Mouse (Mus musculus) kidney, adult 2 months (tissue): ENCODE measurements at regions not wholly inside any gene's neighbourhood (a gene's known extent, or its start where the extent isn't known, plus 50 kb on each side); places are given as distances from the start of the nearest gene placed in this dataset.

ENCODE experiments used
- DNase-seq: peaks from one replicate; pipeline ENCODE4 v3.0.0; 2021
- H3K27ac ChIP-seq: fragments of 200-500 bp; 2 replicates; pipeline ENCODE4 v1.5.1; 2012; ENCODE audit warnings: low read depth, low read length, control low read depth, inconsistent platforms; ENCODE audit not compliant: insufficient read depth
- H3K27me3 ChIP-seq: fragments of 200-500 bp; replicated peaks from 2 replicates; pipeline ENCODE4 v1.6.1; 2012; ENCODE audit warnings: mild to moderate bottlenecking, moderate library complexity, low read length, inconsistent platforms; ENCODE audit not compliant: control insufficient read depth, insufficient read depth
- H3K36me3 ChIP-seq: fragments of 200-500 bp; 2 replicates; pipeline ENCODE4 v1.6.1; 2012; ENCODE audit warnings: mild to moderate bottlenecking, moderate library complexity, low read length, inconsistent platforms; ENCODE audit not compliant: control insufficient read depth, insufficient read depth
- H3K4me1 ChIP-seq: fragments of 200-500 bp; 2 replicates; pipeline ENCODE4 v1.6.1; 2011; ENCODE audit warnings: low read length; ENCODE audit not compliant: control insufficient read depth, insufficient read depth
- H3K4me3 ChIP-seq: fragments of 200-500 bp; 2 replicates; pipeline ENCODE4 v1.5.1; 2011; ENCODE audit warnings: mild to moderate bottlenecking, low read depth, low read length, control low read depth; ENCODE audit not compliant: insufficient read depth
- CTCF ChIP-seq: fragments of 200-500 bp; conservative IDR thresholded peaks from 2 replicates; pipeline ENCODE4 v1.5.1; 2011; ENCODE audit warnings: low read depth, mild to moderate bottlenecking, control low read depth, low read length, moderate library complexity, mixed read lengths; ENCODE audit not compliant: insufficient read depth, insufficient read length
- POLR2A ChIP-seq: fragments of 200-500 bp; IDR thresholded peaks from one replicate; pipeline ENCODE4 v1.6.1; 2011; ENCODE audit warnings: low read depth, low read length, control low read depth
- WGBS: fragments of 180-500 bp; shearing (Covaris S2); methylation state at CpG from one replicate; pipeline ENCODE4 v1.1.7; 2018; 5-methylcytosine and 5-hydroxymethylcytosine counted together

- 85% methylated on average over 2 of the region's 2 CpGs for WGBS
- DNase-seq = peak; percentile 1
These were observed 656.8 kb upstream of the Tgif2lx2 start for GRCm38 (mm10) chrX:117770252-117770651.

More at GRCm38 (mm10) chrX:117770252-117770651, 656.8 kb upstream of the Tgif2lx2 start:
- Histone ChIP-seq H3K27ac (no peak overlapping the region), H3K36me3 (no peaks in the 10 kb centered on the region), H3K4me3 (no peak overlapping the region), H3K27me3 (no peaks in the 10 kb centered on the region), H3K4me1 (no peaks in the 10 kb centered on the region)
- no peak for TF ChIP-seq POLR2A
- no peak for TF ChIP-seq CTCF
